Mouse (Mus musculus) kidney, adult 2 months (tissue): ENCODE data around the gene Gm26741.

ENCODE experiments used
- CTCF ChIP-seq: fragments of 200-500 bp; conservative IDR thresholded peaks from 2 replicates; pipeline ENCODE4 v1.5.1; 2011; ENCODE audit warnings: low read depth, mild to moderate bottlenecking, control low read depth, low read length, moderate library complexity, mixed read lengths; ENCODE audit not compliant: insufficient read depth, insufficient read length
- POLR2A ChIP-seq: fragments of 200-500 bp; IDR thresholded peaks from one replicate; pipeline ENCODE4 v1.6.1; 2011; ENCODE audit warnings: low read depth, low read length, control low read depth

- TF ChIP-seq POLR2A (no peak), CTCF (no peak)
Measured at GRCm38 (mm10) chr10:52387192-52387591, 28.6 kb downstream of the Gm26741 start.
